Mouse (Mus musculus): ENCODE data around the gene Gm12184.
A peak's percentile ranks its signal among the peaks of the same experiment; 100 is the strongest.

GRCm38 (mm10) chr11:48851270-48851995 is 25.0 kb upstream of the Gm12184 start:
- TF ChIP-seq CTCF (IDR thresholded peaks at IDR 0.05; ENCODE audit: insufficient read depth, low read length): 0 out of 2 replicates have a peak, but pooled peaks have one; percentile 24
- no peak for TF ChIP-seq POLR2A (IDR thresholded peaks at IDR 0.05; ENCODE audit: borderline replicate concordance, extremely low read depth, low read depth, low read length)

Measured in lung, adult 2 months (tissue).